Mouse (Mus musculus): ENCODE results near the gene Wnt5b.

Gene Wnt5b

DNA sequence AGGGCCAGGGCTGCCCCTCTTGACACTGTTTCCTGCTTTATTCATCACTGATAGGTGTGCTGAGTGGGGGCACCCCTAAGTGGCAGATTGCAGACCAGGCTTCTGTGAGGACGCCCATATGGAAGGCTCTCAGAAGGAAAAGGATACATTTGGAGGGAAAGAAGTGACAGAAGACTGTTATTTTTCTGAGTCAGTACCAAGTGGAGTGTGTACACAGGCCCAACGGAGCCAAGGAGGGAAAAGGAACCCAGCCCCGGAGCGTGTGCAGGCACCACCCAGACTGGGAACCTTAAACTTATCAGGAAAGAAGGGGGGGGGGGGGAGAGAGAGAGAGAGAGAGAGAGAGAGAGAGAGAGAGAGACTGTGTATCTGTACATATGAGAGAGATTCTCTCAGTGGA, 131.6 kb downstream of the Wnt5b start:
- DNase-seq: no peak

DNA sequence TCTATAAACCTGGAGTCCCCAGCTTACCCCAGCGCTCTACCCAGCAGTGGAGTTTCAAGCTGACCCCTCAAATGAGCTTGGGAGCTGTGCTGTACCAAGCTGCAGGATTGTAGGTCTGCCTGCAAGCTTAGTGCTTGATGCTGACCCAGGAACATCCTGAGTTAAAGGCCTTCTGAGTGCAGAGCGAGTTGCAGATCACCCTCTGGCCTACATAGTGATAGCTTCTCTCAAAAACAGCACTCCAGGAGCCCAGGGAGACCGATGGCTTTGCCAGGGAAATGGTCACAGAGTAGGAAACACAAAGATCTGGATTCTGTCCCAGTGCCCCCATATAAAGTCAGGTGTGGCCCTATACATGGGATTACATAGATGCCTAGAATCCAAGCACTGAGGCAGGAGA, 132.6 kb downstream of the Wnt5b start:
- DNase-seq: no peak

- no peak for DNase-seq
These were observed 134.4 kb downstream of the Wnt5b start for GRCm38 (mm10) chr6:119409766-119410165.

- no peak for DNase-seq
These were observed 135.6 kb downstream of the Wnt5b start for GRCm38 (mm10) chr6:119408582-119408981.

DNA sequence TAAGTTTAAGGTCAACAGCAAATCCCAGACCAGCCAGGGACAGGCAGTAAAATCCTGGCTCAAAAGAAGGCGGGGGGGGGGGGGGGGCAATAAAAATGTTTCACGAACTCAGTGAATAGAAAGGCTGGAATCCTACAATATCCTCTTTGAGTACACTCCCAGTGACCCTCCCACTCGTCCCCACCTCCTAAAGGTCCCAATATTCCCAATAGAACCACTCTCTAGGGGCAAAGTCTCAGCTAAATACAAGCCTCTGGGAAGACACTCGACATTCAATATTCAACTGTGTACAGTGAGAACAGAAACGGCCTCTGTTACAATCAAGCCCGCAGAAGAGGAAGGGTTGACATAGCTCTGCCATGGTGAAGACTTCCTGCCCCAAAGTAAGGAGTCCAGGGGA, 136.3 kb downstream of the Wnt5b start:
- no peak for DNase-seq

DNA sequence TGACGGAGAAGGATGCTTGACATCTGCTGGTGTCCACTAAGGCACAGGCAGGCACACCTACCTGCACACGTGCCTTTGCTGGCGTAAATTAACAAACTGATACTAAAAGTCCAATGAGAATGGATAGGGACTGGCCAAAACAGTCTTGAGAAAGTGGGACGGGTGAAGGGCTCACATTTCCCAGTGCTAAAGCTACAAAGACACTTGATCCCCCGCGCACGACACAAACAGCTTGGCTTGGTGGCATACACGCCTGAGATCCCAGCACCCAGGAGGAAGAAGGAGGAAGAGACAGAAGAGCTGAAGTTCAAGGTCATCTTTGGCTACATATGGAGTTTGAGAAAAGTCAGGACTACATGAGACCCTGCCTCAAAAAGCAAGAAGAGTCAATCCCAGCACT, 137.6 kb downstream of the Wnt5b start:
- DNase-seq: no peak

DNA sequence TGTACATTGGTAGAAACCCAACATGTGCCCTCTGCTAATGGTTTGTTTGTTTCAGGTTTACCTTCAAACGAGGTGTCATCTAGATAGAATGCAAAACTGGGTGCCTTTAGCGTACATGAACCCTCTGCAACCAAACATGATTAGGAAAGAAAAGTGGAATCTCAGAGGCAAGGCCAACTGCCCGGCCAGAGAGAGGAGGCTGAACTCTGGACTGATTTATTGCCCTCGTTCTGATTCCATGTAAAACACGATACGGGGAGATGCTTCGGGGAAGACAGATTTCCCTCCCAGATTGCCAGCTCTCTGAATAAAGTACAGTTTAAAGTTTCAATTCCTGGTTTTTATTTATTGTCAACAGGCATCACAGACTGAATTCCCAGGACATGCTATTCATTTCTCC, 138.8 kb downstream of the Wnt5b start:
- no peak for DNase-seq

- no peak for DNase-seq
These were observed 139.3 kb downstream of the Wnt5b start for GRCm38 (mm10) chr6:119404854-119405253.

DNA sequence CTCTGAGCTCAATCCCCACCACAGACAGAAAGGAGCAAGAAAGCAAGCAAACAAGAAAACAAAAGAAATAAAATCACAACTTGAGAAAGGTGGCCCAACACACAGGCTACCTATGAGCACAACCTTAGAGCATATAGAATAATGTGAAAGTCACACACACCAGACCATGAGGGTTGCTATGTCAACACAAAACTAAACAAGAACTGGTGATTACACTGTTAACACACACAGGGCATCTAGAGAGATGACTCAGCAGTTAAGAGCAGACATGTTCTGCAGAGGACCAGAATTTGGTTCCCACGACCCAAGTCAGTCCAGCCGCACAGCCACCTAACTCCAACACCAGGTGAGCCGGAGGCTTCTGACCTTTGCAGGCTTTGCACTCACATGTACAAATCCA, 141.2 kb downstream of the Wnt5b start:
- no peak for DNase-seq

DNA sequence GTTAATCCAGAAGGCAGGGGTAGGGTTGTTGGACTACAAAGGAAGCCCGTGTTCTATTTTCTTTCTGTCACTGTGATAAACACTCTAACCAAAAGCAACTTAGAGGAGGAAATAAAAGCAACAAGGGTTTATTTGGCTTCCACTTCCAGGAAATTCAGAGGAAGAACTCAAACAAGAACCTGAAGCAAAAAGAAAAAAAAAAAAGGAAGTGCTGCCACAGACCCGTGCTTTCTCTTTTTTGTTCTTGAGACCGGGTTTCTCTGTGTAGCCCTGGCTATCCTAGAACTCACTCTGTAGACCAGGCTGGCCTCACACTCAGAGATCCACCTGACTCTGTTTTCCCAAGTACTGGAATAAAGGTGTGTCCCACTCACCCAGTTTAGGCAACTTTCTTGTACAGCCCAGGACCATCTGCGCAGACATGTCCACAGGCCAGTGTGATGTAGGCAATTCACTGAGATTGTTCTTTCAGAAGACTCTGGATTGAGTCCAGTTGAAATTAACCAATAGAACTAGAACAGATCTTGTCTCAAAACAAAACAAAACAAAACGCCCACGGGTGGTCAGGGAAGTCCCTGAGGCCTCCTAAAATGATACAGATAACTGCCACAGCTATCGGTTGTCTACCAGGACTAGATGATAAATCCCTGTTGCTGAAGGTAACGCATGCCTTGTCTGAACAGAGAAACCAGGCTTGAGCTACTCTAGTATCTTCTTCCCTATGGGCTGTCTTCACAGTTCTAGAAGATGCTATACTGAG, 142.4 kb downstream of the Wnt5b start:
- DNase-seq: no peak

GRCm38 (mm10) chr6:119400649-119401048, 143.5 kb downstream of the Wnt5b start:
- no peak for DNase-seq

GRCm38 (mm10) chr6:119399371-119399770, 144.8 kb downstream of the Wnt5b start:
- DNase-seq: no peak

DNA sequence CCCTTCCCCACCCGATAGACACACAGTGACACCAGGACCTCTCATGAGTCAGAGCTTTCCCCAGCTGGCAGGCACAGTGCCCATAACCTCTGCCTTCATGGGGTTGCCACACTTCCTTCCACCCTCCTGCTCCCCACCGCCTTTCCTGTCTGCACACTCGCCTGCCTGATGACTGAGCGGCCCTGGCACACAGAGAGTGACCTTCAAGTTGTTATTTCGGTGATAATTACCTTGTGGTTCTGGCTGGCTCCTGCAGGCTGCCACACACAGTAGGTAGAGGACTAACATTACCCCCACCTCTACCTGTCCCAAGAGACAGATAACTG, 147.9 kb downstream of the Wnt5b start:
- no peak for DNase-seq

DNA sequence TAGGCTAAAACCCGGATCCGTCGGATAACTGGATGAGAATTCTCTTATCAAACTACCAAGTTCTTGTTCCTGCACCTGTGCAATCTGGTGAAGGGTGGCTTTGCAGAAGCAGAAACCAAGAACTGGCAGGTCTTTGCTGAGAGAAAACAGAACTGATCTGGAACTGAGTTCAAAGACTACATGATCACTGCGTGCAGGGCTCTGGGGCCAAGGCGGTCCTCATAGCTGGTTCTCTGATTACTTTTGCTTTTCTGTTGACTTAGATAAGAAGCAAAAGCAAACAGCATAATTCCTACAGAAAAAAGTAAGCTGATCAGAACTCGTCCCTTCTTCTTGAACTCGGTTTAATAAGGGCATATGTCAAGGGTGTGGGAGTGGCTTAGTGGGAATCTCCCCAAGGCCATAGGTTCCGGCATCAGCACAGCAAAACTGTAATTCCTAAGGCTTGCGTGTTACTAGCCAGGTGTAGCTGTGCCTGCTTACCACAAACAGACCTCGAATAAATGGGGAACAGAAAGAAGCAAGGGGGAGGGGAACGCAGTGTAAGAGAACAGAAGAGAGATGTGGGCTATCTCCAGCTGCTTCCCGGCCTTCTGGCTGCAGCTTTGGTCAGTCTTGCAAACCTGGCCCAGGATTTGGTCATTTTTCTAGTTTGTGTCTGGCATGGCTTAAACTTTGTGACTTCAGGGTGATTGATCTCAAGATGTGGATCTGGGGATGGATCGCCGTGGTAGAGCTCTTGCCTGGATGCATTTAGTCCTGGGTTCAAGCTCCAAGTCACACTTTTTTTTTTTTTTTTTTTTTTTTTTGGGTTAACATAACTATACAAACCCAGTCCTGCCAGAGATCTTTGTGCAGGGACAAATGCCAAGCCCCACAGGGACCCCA, 148.5 kb downstream of the Wnt5b start:
- no peak for DNase-seq

GRCm38 (mm10) chr6:119392836-119393235, 151.3 kb downstream of the Wnt5b start:
- no peak for DNase-seq

DNA sequence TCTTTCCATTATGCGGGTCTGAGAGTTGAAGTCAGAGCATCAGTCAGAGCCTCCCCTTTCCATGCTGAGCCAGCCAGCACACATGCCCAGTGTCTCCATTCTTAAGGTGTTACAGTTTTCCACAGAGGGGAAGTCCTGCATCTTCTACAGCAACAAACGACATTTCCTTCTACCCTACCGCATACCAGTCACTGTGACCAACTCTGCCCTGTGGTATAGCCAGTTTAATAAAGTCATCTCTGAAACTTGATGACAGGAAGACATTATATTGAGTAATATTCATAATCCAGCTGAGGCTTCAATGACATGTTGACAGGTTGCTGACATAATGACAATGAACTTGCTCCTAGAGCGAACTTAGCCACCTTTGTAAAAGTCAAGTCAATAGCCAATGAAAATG, 153.4 kb downstream of the Wnt5b start:
- DNase-seq: no peak

GRCm38 (mm10) chr6:119389089-119389488, 155.1 kb downstream of the Wnt5b start:
- no peak for DNase-seq

DNA sequence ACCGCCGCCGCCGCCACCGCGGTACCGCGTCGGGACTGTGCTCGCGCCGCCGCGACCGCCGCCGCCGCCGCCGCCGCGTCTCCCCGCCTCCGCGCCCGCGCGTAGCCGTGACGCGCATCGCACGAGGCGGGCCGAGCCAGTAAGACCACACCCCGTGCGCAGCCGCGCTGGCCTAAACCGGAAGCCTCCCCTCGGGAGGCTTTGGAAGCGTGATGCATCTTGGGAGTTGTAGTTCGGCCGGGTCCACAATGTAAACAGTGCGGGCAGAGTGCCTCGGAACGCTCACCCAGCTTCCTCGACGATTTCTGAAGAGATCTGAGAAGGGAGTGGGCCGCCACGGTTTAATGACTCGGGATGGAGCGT, 155.5 kb downstream of the Wnt5b start:
- peak; percentile 97 for DNase-seq

- DNase-seq: peak; percentile 63
These were observed 156.1 kb downstream of the Wnt5b start for GRCm38 (mm10) chr6:119387801-119388649.

DNA sequence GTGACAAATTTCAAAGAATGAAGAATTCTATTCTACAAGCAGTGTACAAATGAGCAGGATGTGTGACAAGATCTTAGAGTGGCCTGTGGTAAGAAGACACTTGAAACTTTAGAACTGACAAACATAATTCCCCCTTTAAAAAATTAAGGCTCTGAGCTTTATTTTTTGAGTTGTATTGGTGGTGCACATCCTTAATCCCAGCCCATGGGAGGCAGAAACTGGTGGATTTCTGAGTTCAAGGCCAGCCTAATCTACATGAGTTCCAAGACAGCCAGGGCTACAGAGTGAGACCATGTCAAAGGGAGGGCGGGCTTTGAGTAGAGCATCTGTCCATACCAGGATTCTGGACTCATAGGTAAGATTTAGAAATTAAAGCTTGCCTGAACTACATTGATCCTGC, 157.3 kb downstream of the Wnt5b start:
- DNase-seq: no peak

- DNase-seq: no peak
These were observed 157.7 kb downstream of the Wnt5b start for GRCm38 (mm10) chr6:119386421-119386820.

DNA sequence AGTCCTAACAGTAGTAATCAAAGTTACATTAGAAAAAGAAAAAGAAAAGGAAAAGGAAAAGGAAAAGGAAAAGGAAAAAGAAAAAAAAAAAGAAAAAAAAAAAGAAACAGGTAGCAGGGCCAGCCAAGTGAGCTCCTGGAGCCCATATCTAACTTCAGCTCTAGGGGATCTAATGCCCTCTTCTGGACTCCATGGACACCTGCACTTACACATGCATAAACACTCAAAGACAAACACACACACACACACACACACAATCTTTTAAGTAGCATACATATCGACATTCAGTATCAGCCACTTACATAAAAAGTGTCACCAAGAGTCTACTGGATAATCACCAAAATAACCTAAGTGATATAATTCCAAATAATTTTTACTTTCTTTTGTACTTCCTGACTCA, 158.5 kb downstream of the Wnt5b start:
- DNase-seq: no peak

Measured in cerebellum, adult 11-12 months (tissue).